Mouse (Mus musculus) liver, embryonic 11.5 days (tissue): ENCODE results near the gene Mup20. TPM values are rescaled to one million over a fixed set of nuclear protein-coding genes. Genes with fewer than 3 reads are reported as not detected.
"Not testable (repeated sequence)": the region's sequence is repeated elsewhere in the genome, so short reads cannot be mapped to it uniquely, and the experiment has no call there.

Experiments
- ATAC-seq: fragments of 200-750 bp; cut with Nextera tagmentation; replicated peaks from 2 replicates; pipeline ENCODE4 v1.8.0; 2017; ENCODE audit warnings: moderate number of reproducible peaks, mild to moderate bottlenecking, moderate TSS enrichment, moderate library complexity; ENCODE audit not compliant: low FRiP score
- DNase-seq: peaks from one replicate; pipeline ENCODE4 v3.0.0-alpha.2; 2017; ENCODE audit warnings: low spot score
- H3K27ac ChIP-seq: fragments of 300-500 bp; sonication (generic); 2 replicates; pipeline ENCODE4 v1.5.1; 2014; ENCODE audit warnings: mild to moderate bottlenecking, low read depth, low read length, control low read depth
- H3K27me3 ChIP-seq: fragments of 300-500 bp; sonication (generic); replicated peaks from 2 replicates; pipeline ENCODE4 v1.6.1; 2014; ENCODE audit warnings: low read length, mixed read lengths; ENCODE audit not compliant: control insufficient read depth, insufficient read depth
- H3K36me3 ChIP-seq: fragments of 300-500 bp; sonication (generic); 2 replicates; pipeline ENCODE4 v1.6.1; 2014; ENCODE audit warnings: mild to moderate bottlenecking, low read length, moderate library complexity, mixed read lengths; ENCODE audit not compliant: control insufficient read depth, insufficient read depth
- H3K4me1 ChIP-seq: fragments of 300-500 bp; sonication (generic); replicated peaks from 2 replicates; pipeline ENCODE4 v1.6.1; 2014; ENCODE audit warnings: low read length, mixed read lengths; ENCODE audit not compliant: control insufficient read depth, insufficient read depth
- H3K4me2 ChIP-seq: fragments of 300-500 bp; sonication (generic); 2 replicates; pipeline ENCODE4 v1.6.1; 2014; ENCODE audit warnings: mild to moderate bottlenecking, control low read depth, moderate library complexity
- H3K4me3 ChIP-seq: fragments of 300-500 bp; sonication (generic); 2 replicates; pipeline ENCODE4 v1.5.1; 2014; ENCODE audit warnings: low read depth, low read length, control low read depth
- H3K9ac ChIP-seq: fragments of 300-500 bp; sonication (generic); 2 replicates; pipeline ENCODE4 v1.6.1; 2014; ENCODE audit warnings: low read depth, low read length, control low read depth
- H3K9me3 ChIP-seq: fragments of 300-500 bp; sonication (generic); 2 replicates; pipeline ENCODE4 v1.6.1; 2016; ENCODE audit warnings: low read length, inconsistent platforms, mixed read lengths; ENCODE audit not compliant: control insufficient read depth
- WGBS: fragments of 180-500 bp; shearing (Covaris S2); extraction: QIAGEN DNeasy Blood & Tissue Kit; methylation state at CpG from one replicate; pipeline ENCODE4 v1.1.7; 2014; 5-methylcytosine and 5-hydroxymethylcytosine counted together
- polyA plus RNA-seq: library from polyadenylated mRNA; unstranded; fragments of >200 nt; fragmentation: Nextera tagmentation; extraction: Ambion mirVana; gene quantifications from 2 replicates; pipeline ENCODE4 v1.2.1, GENCODE M21; 2014

Gene Mup20
- not detected in 2 replicates for polyA plus RNA-seq

GRCm38 (mm10) chr4:62054058-62054457 is at the start of gene Mup20:
TSS of gene Mup20 (minus strand) at chr4:62054158.
- H3K4me3 ChIP-seq, H3K27ac ChIP-seq, H3K9me3 ChIP-seq, DNase-seq, H3K27me3 ChIP-seq, H3K36me3 ChIP-seq, ATAC-seq, H3K4me1 ChIP-seq, H3K4me2 ChIP-seq, H3K9ac ChIP-seq: not testable (repeated sequence)
- 83% methylated on average over 1 of the region's 3 CpGs for WGBS

GRCm38 (mm10) chr4:62103366-62103765 is 49.4 kb upstream of the Mup20 start:
- not testable (repeated sequence) for H3K36me3 ChIP-seq, H3K4me3 ChIP-seq, H3K9ac ChIP-seq, ATAC-seq, H3K4me2 ChIP-seq, H3K27ac ChIP-seq, H3K4me1 ChIP-seq, H3K27me3 ChIP-seq, H3K9me3 ChIP-seq, DNase-seq
- 78% methylated on average over 2 of the region's 2 CpGs for WGBS

GRCm38 (mm10) chr4:62087953-62088352 is 34.0 kb upstream of the Mup20 start:
- Histone ChIP-seq H3K36me3 (no peaks in the 10 kb centered on the region), H3K27ac (no peak overlapping the region), H3K9ac (no peak overlapping the region), H3K4me1 (no peaks in the 10 kb centered on the region), H3K4me2 (no peak overlapping the region), H3K4me3 (no peak overlapping the region), H3K9me3 (no peaks in the 10 kb centered on the region), H3K27me3 (no peaks in the 10 kb centered on the region)
- DNase-seq (no peak), ATAC-seq (no peak)
- WGBS: 75% methylated on average over 2 of the region's 2 CpGs

- H3K27ac ChIP-seq: no peak within 1 kb of the TSS
- H3K27me3 ChIP-seq: no peaks in the 10 kb centered on the region
- H3K9ac ChIP-seq: no peak within 1 kb of the TSS
- WGBS: 74% methylated on average over 2 of the region's 2 CpGs
- no peaks in the 10 kb centered on the region for H3K9me3 ChIP-seq
- H3K4me2 ChIP-seq: no peak within 1 kb of the TSS
- H3K4me1 ChIP-seq: no peaks in the 10 kb centered on the region
- no peak within 1 kb of the TSS for H3K4me3 ChIP-seq
- no peak for ATAC-seq
- no peaks in the 10 kb centered on the region for H3K36me3 ChIP-seq
- DNase-seq: no peak
Measured at GRCm38 (mm10) chr4:62087241-62087640, 33.3 kb upstream of the Mup20 start, which contains the start of gene Mup3. TSS of gene Mup3 (minus strand) at chr4:62087342.

- Histone ChIP-seq H3K9me3 (no peaks in the 10 kb centered on the region), H3K9ac (no peak overlapping the region), H3K27me3 (no peaks in the 10 kb centered on the region), H3K4me2 (no peak overlapping the region), H3K4me3 (no peak overlapping the region), H3K4me1 (no peaks in the 10 kb centered on the region), H3K36me3 (no peaks in the 10 kb centered on the region), H3K27ac (no peak overlapping the region)
- ATAC-seq (no peak), DNase-seq (no peak)
Measured at GRCm38 (mm10) chr4:62082755-62083154, 28.8 kb upstream of the Mup20 start.

GRCm38 (mm10) chr4:62075126-62075525 is 21.2 kb upstream of the Mup20 start:
- DNase-seq (no peak), ATAC-seq (no peak)
- Histone ChIP-seq H3K27ac (no peak overlapping the region), H3K4me1 (no peaks in the 10 kb centered on the region), H3K9me3 (no peaks in the 10 kb centered on the region), H3K4me3 (no peak overlapping the region), H3K9ac (no peak overlapping the region), H3K27me3 (no peaks in the 10 kb centered on the region), H3K36me3 (no peaks in the 10 kb centered on the region), H3K4me2 (no peak overlapping the region)
- WGBS: 47% methylated on average over 3 of the region's 3 CpGs

- H3K36me3 ChIP-seq, DNase-seq, H3K27ac ChIP-seq, H3K9me3 ChIP-seq, ATAC-seq, H3K4me1 ChIP-seq, H3K4me3 ChIP-seq, H3K9ac ChIP-seq, H3K27me3 ChIP-seq, H3K4me2 ChIP-seq: not testable (repeated sequence)
- WGBS: 70% methylated on average over 2 of the region's 2 CpGs
Measured at GRCm38 (mm10) chr4:62054780-62055179, 822 bp upstream of the Mup20 start.

- H3K4me1 ChIP-seq: no peaks in the 10 kb centered on the region
- no peak overlapping the region for H3K4me2 ChIP-seq
- H3K9me3 ChIP-seq: no peaks in the 10 kb centered on the region
- H3K9ac ChIP-seq: no peak overlapping the region
- H3K4me3 ChIP-seq: no peak overlapping the region
- no peak for ATAC-seq
- no peaks in the 10 kb centered on the region for H3K36me3 ChIP-seq
- H3K27me3 ChIP-seq: no peaks in the 10 kb centered on the region
- 62% methylated on average over 1 of the region's 1 CpGs for WGBS
- H3K27ac ChIP-seq: no peak overlapping the region
- no peak for DNase-seq
Measured at GRCm38 (mm10) chr4:62026281-62026680, 27.7 kb downstream of the Mup20 start.

- DNase-seq (no peak), ATAC-seq (no peak)
- H3K4me1 ChIP-seq: no peaks in the 10 kb centered on the region
- H3K9me3 ChIP-seq: no peaks in the 10 kb centered on the region
- no peak overlapping the region for H3K4me2 ChIP-seq
- H3K27ac ChIP-seq: no peak overlapping the region
- H3K36me3 ChIP-seq: no peaks in the 10 kb centered on the region
- no peak overlapping the region for H3K9ac ChIP-seq
- H3K27me3 ChIP-seq: no peaks in the 10 kb centered on the region
- 66% methylated on average over 2 of the region's 2 CpGs for WGBS
- no peak overlapping the region for H3K4me3 ChIP-seq
Measured at GRCm38 (mm10) chr4:62024256-62024959, 29.6 kb downstream of the Mup20 start.
